Mouse (Mus musculus) heart, postnatal 0 days (tissue): Measurements from ENCODE around the gene Mroh7. TPM values are rescaled to one million over a fixed set of nuclear protein-coding genes. Genes with fewer than 3 reads are reported as not detected.
A peak's percentile ranks its signal among the peaks of the same experiment; 100 is the strongest.

Source experiments
- ATAC-seq: fragments of 200-750 bp; cut with Nextera tagmentation; 2 replicates; pipeline ENCODE4 v1.8.0; 2017; ENCODE audit warnings: low read depth, moderate number of reproducible peaks, moderate library complexity; ENCODE audit not compliant: insufficient read depth
- DNase-seq: peaks from one replicate; pipeline ENCODE4 v3.0.0-alpha.2; 2016; ENCODE audit warnings: low spot score
- H3K27ac ChIP-seq: fragments of 300-500 bp; sonication (generic); 2 replicates; pipeline ENCODE4 v1.5.1; 2014; ENCODE audit warnings: low read depth, mild to moderate bottlenecking
- H3K27me3 ChIP-seq: fragments of 300-500 bp; sonication (generic); 2 replicates; pipeline ENCODE4 v1.6.1; 2014; ENCODE audit warnings: low read length, mixed read lengths; ENCODE audit not compliant: control insufficient read depth, insufficient read depth
- H3K36me3 ChIP-seq: fragments of 300-500 bp; sonication (generic); replicated peaks from 2 replicates; pipeline ENCODE4 v1.6.1; 2014; ENCODE audit warnings: low read length, mixed read lengths; ENCODE audit not compliant: control insufficient read depth, insufficient read depth
- H3K4me1 ChIP-seq: fragments of 300-500 bp; sonication (generic); 2 replicates; pipeline ENCODE4 v1.6.1; 2014; ENCODE audit warnings: antibody characterized with exemption; ENCODE audit not compliant: control insufficient read depth, insufficient read depth
- H3K4me2 ChIP-seq: fragments of 300-500 bp; sonication (generic); 2 replicates; pipeline ENCODE4 v1.6.1; 2014; ENCODE audit warnings: low read depth, mild to moderate bottlenecking, low read length, moderate library complexity
- H3K4me3 ChIP-seq: fragments of 300-500 bp; sonication (generic); 2 replicates; pipeline ENCODE4 v1.5.1; 2014; ENCODE audit warnings: low read depth, low read length
- H3K9ac ChIP-seq: fragments of 300-500 bp; sonication (generic); replicated peaks from 2 replicates; pipeline ENCODE4 v1.6.1; 2014; ENCODE audit warnings: low read depth, low read length, mixed read lengths
- H3K9me3 ChIP-seq: fragments of 300-500 bp; sonication (generic); replicated peaks from 2 replicates; pipeline ENCODE4 v1.6.1; 2016; ENCODE audit warnings: low read length; ENCODE audit not compliant: control insufficient read depth
- CTCF ChIP-seq: IDR thresholded peaks from 2 replicates; pipeline ENCODE4 v1.5.1; 2016; ENCODE audit warnings: antibody characterized with exemption, control low read depth, low read depth
- EP300 ChIP-seq: IDR thresholded peaks from 2 replicates; pipeline ENCODE4 v1.6.1; 2016; ENCODE audit warnings: antibody characterized with exemption, low read depth
- WGBS: fragments of 180-500 bp; shearing (Covaris S2); extraction: QIAGEN DNeasy Blood & Tissue Kit; methylation state at CpG from one replicate; pipeline ENCODE4 v1.1.7; 2014; 5-methylcytosine and 5-hydroxymethylcytosine counted together
- polyA plus RNA-seq: library from polyadenylated mRNA; unstranded; fragments of >200 nt; fragmentation: Nextera tagmentation; extraction: Ambion mirVana; gene quantifications from 2 replicates; pipeline ENCODE4 v1.2.1, GENCODE M21; 2015
- total RNA-seq: library from RNA; depleted of rRNA; stranded (reverse); fragments of >200 nt; gene quantifications from 2 replicates; pipeline ENCODE4 v1.2.3, GENCODE M21; 2014; ENCODE audit warnings: low replicate concordance

Mroh7 gene
- total and polyA plus RNA-seq, 2 experiments from 2014 or later, result 0.15 to 0.33 TPM

DNA sequence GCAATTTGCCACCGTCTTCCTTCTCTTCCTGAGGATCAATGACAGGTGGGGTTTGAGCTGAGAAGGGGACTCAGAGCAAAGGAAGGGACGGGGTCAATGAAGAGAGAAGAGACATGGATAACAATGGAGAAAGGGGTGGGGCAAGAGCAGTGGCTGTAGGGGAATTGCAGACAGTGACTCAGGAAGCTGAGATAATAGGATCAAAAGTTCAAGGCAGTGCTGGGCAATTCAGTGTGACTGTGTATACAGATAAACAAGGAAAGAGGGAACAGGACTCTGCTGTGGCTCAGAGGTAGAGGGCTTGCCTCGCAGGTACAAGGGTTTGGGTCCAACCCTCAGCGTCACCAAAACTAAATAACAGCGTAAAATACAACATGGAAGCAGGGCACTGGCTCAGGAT, 22.8 kb downstream of the Mroh7 start:
- 32% methylated on average over 5 of the region's 5 CpGs for WGBS
- H3K4me2 ChIP-seq, result peak overlapping the region; percentile 42
- ATAC-seq (peak; percentile 15; the same call in 1 of the 2 replicates), DNase-seq (no peak)
- no peak overlapping the region for H3K27ac ChIP-seq
- no peak overlapping the region for H3K9ac ChIP-seq
- no peak overlapping the region for H3K4me3 ChIP-seq
- H3K36me3 ChIP-seq, result no peaks in the 10 kb centered on the region
- no peaks in the 10 kb centered on the region for H3K4me1 ChIP-seq
- 0 out of 2 replicates have a peak, but pooled peaks cover 9% of the 10 kb centered on the region for H3K27me3 ChIP-seq
- TF ChIP-seq CTCF (no peak), EP300 (no peak)
- H3K9me3 ChIP-seq, result no peaks in the 10 kb centered on the region

DNA sequence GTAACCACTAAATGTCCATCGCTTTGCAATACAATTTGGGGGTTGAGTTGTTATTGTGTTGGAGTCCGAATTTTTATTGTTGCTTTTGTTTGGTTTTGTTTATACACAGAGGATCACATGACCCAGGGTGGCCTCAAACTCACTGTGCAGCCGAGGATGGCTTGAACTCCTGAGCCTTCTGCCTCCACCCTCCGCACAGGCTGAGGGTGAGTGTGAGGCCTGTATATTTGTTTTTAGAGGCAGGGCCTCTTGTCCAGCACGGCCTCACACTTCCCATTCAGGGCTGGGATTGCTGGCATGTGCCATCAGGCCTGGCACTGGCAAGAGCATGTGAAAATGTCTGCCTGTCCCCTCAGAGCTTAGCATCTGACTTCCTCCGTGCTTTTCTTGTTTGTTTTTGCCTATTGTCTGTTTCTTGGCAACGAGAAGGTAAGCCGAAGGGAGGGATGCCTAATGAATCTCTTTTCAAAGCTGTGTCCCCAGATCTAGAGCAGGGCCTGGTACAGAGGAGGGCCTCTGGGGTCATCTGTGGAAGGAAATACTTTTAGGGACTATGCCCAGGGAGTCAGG, 25.5 kb downstream of the Mroh7 start:
- Histone ChIP-seq H3K27me3 (0 out of 2 replicates have a peak, but pooled peaks cover 12% of the 10 kb centered on the region), H3K9ac (no peak overlapping the region), H3K36me3 (no peaks in the 10 kb centered on the region), H3K27ac (peak overlapping the region; percentile 51), H3K4me1 (no peaks in the 10 kb centered on the region), H3K4me2 (no peak overlapping the region), H3K9me3 (no peaks in the 10 kb centered on the region), H3K4me3 (no peak overlapping the region)
- DNase-seq, result no peak
- no peak for ATAC-seq
- TF ChIP-seq CTCF, result no peak
- TF ChIP-seq EP300, result no peak
- 48% methylated on average over 8 of the region's 8 CpGs for WGBS

DNA sequence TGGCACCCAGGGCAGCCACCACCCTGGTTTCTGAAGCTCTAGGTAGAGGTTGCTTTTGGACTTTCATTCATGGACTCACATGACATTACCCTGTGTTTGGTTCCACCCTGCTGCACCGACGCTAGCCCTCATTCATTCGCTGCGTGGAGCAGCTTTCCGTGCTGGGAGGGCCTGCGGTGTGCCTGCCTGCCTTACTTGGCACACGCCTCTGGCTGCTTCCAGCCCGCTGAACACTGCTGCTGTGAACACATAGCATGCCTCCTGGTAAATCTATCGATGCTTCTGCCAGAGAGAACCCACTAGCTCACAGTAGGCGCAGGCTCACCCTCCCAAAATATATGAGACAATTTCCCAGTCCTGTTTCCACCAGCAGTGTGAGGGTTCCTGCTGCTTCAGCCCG, 26.3 kb downstream of the Mroh7 start:
- Histone ChIP-seq H3K4me2 (no peak overlapping the region), H3K4me3 (no peak overlapping the region), H3K27ac (no peak overlapping the region), H3K27me3 (0 out of 2 replicates have a peak, but pooled peaks cover 7% of the 10 kb centered on the region), H3K9ac (no peak overlapping the region), H3K36me3 (no peaks in the 10 kb centered on the region), H3K9me3 (no peaks in the 10 kb centered on the region), H3K4me1 (no peaks in the 10 kb centered on the region)
- DNase-seq (no peak), ATAC-seq (no peak)
- TF ChIP-seq CTCF (no peak), EP300 (no peak)
- 52% methylated on average over 11 of the region's 11 CpGs for WGBS

GRCm38 (mm10) chr4:106703956-106704355, 26.8 kb downstream of the Mroh7 start:
- no peaks in the 10 kb centered on the region for H3K9me3 ChIP-seq
- TF ChIP-seq CTCF (no peak), EP300 (no peak)
- H3K4me2 ChIP-seq, result no peak overlapping the region
- 0 out of 2 replicates have a peak, but pooled peaks cover 6% of the 10 kb centered on the region for H3K27me3 ChIP-seq
- H3K4me1 ChIP-seq, result no peaks in the 10 kb centered on the region
- no peak for ATAC-seq
- H3K9ac ChIP-seq, result no peak overlapping the region
- H3K4me3 ChIP-seq, result no peak overlapping the region
- 66% methylated on average over 10 of the region's 10 CpGs for WGBS
- H3K27ac ChIP-seq, result no peak overlapping the region
- H3K36me3 ChIP-seq, result no peaks in the 10 kb centered on the region
- DNase-seq, result no peak

GRCm38 (mm10) chr4:106700798-106701197, 29.9 kb downstream of the Mroh7 start:
- ATAC-seq (no peak), DNase-seq (no peak)
- TF ChIP-seq CTCF (no peak), EP300 (no peak)
- 45% methylated on average over 4 of the region's 4 CpGs for WGBS
- Histone ChIP-seq H3K4me1 (no peaks in the 10 kb centered on the region), H3K9me3 (no peaks in the 10 kb centered on the region), H3K36me3 (no peaks in the 10 kb centered on the region), H3K27ac (no peak overlapping the region), H3K4me3 (no peak overlapping the region), H3K27me3 (0 out of 2 replicates have a peak, but pooled peaks cover 6% of the 10 kb centered on the region), H3K9ac (no peak overlapping the region), H3K4me2 (no peak overlapping the region)

- H3K4me2 ChIP-seq, result no peak overlapping the region
- no peaks in the 10 kb centered on the region for H3K4me1 ChIP-seq
- 18% methylated on average over 9 of the region's 9 CpGs for WGBS
- 0 out of 2 replicates have a peak, but pooled peaks cover 6% of the 10 kb centered on the region for H3K27me3 ChIP-seq
- no peak overlapping the region for H3K4me3 ChIP-seq
- no peak overlapping the region for H3K9ac ChIP-seq
- H3K36me3 ChIP-seq, result no peaks in the 10 kb centered on the region
- no peaks in the 10 kb centered on the region for H3K9me3 ChIP-seq
- ATAC-seq (0 out of 2 replicates have a peak, but pooled peaks have one; percentile 53), DNase-seq (peak; percentile 11)
- no peak overlapping the region for H3K27ac ChIP-seq
- TF ChIP-seq EP300 (no peak), CTCF (peak; percentile 51)
Observed at GRCm38 (mm10) chr4:106699989-106700388, 30.7 kb downstream of the Mroh7 start.
